Mouse (Mus musculus): ENCODE measurements around the gene Flnc. TPM values are rescaled to one million over a fixed set of nuclear protein-coding genes. Genes with fewer than 3 reads are reported as not detected.
A peak's percentile ranks its signal among the peaks of the same experiment; 100 is the strongest.

Flnc gene
- total RNA-seq, 2 experiments from 2014 or later = 16.5 to 28.3 TPM

DNA sequence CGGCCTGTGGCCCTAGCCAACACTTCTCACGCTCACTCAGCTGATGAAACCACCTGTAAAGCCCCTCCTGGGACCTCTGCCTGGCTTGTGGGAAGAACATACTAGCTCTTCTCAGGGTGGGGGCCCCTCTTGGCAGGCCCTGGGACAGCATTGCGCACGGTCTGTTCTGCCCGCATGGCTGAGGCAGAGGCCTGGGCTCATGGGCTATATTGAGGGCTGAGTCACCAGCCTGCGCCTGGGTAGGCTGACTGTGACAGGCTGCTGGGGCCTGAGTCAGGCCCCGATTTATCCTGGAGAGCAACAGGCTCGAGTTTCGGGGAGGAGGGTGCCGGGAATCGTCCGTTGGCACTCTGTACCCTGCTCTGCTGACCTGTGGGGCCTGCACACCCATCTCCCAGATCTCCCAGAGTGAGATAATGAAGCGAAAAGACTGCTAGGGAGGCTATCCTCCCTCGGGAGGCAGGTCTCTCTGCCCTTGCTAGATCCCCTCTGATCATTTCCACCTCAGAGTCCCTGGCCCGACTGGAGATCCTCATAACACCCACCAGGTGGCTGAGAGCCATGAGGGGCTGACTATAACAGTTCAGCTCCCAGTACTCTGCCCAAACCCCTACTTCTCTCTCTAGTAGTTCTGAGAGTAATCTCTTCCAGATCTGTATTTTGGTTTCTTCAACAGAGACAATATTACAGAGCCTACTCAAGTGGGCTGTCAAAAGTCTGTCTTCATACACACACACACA, 2.2 kb upstream of the Flnc start:
- no peak for DNase-seq (ENCODE audit: low spot score in 2 of 2)

DNA sequence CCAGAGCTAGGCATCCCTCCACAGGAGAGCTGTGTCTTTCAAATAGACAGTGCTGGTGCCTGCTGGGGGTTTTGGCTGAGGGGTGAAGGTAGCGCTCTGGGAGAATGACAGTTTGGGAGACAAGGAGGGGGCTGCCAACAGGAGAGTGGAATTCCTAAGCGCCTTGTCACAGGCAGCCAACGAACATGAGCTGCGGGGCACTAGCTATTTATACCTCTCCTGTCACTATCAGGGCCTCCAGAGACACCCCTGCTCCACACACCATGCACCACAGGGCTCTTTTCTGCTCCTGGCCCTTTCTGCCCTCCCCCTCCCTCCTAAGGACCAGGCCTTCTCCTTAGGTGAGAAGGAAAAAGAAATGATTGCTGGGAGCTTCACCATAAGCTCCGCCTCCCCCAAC, 1.6 kb upstream of the Flnc start:
- no peak for DNase-seq (ENCODE audit: low spot score in 2 of 2)

GRCm38 (mm10) chr6:29432156-29432555, 900 bp upstream of the Flnc start:
- no peak for DNase-seq (ENCODE audit: low spot score in 2 of 2)

DNA sequence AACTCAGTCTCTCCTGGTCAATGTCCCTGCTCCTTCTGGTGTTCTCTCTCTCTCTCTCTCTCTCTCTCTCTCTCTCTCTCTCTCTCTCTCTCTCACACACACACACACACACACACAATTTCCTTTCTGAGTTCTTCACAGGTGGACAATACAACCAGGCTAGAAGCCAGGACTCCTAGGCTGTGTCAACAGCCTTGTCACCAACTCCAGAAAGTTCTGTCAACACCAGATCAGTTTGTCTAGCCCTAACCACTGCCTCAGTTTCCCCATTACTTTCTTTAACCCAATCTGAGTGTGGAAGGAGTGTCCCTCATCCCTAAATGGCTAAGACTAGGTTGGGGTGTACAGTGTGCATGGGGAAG, 399 bp upstream of the Flnc start:
- DNase-seq (ENCODE audit: low spot score in 2 of 2) = no peak

DNA sequence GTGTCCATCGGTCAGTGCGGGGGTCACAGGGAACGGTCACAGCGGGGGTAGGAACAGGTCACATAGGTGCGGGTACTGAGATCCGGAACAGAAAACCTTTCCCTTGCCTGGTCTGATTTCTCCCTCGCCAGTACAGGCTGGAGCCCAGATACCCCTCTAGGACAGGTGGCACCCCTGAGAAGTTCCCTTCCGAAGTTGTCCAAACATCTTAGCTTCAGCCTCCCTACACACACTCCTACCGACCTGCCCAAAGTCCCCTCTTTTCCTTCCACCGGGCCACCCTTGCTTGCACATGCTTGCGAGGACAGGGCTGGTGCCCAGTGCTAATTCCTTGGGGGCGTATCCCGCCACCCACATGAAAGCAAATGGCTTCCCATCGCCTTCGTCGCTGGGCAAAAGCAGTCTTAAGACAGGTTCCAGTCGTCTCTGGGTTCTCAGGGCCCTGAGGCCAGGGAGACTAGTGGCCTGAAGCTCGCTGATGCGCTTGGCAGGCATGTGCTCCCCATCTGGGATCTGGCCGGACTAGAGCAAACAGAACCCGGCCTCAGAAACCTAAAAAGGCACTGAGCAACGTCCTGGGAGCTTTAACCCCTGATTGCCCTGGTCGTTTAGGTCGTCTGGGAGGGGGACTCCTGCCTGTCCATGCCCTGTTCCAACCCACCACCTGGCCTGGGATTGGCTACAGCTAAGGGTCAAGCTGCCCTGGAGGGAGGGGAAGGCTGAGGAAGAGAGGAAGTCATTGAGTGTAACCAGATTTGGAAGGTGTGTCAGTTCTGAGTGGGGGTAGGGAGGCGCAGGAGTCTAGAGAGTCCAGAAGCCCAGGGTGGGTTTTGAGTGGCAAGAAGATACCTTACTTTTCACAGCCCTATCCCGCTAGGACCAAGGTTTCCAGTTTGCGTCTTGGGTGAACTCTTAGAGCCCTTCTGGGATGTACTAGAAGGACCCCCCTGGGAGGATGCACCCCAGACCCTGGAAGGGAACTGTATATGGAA, 1.0 kb downstream of the Flnc start:
- DNase-seq (ENCODE audit: low spot score in 2 of 2) = no peak

DNA sequence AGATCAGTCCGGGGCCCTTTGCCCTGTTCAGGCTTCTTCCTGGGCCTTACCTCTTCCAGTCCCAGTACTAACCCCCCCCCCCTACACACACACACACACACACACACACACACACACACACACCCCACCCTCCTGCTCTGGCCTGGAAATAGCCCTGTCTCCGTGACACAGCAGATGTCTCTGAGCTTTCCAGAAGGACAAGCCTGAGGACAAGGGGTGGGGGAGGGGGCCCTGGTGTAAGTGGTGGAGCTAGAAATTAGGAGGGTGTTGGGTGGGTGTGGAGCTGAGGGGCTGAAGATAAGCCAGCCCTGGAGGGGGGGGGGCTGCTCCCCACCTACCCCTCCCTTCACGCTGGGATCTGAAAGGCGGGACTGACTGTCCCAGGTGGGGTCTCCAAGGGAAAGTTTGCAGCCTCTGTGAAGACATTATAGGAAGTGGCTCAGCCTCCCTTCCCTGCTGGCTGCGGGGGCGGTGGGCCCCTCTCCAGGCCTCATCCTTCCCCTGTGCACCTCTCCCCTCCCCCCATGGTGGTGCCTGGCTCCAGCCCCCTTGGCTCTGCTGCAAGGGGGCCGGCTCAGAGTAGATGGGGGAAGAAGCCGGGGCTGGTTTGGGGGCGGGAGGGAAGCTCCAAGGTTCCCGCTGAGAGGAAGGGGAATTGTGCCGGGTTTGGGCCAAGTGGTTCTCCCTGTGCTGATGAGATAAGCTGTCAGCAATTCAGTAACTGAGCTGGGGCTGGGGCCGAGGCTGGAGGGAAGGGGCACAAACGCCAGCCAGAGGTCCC, 2.0 kb downstream of the Flnc start:
- no peak for DNase-seq (ENCODE audit: low spot score in 2 of 2)

DNA sequence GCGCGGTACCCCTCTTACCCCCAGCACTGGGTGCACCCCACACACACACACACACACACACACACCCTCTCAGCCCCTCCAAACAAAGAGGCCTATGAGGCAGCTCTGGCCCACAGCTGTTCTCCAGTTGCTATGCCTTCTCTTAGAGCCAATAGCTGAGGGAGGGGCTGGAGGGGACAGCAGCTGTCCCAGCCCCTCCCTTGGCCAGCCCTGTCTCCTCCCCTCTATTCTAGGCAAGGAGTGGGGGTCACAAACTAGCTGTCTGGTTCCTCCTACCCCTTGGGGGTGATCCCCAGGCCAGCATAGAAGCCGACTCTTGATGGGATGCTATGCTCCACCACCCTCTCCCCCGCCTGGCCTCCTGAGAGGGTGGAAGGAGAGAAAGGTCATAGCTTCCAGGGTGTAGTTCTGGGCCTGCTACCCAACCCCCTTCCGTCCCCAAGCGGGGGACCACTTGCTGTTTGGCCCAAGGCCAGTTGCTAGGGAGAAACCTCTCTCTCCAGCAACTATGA, 2.9 kb downstream of the Flnc start:
- no peak for DNase-seq (ENCODE audit: low spot score in 2 of 2)

GRCm38 (mm10) chr6:29436461-29436934, 3.4 kb downstream of the Flnc start:
- DNase-seq (ENCODE audit: low spot score in 2 of 2) = no peak

GRCm38 (mm10) chr6:29439251-29439650, 6.2 kb downstream of the Flnc start:
- DNase-seq (ENCODE audit: low spot score in 2 of 2) = no peak

DNA sequence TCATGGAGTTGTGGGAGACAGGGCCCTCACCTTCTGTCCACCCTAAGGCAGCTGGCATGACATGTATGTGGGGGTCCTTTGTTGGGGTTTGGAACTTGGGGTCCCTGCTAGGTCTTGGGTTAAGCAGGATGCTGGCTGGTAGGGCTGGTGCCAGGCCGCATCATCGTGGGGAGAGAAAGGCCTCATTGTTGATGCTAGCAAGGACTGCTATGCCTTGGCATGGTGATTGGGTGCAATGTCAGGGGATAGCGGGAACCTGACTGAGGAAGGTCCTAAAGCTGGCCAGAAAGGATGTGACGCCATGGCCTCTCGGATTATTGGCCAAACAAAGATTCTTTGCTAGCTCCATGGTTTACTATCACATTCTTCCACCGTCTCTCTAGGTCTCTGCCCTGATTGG, 6.7 kb downstream of the Flnc start:
- no peak for DNase-seq (ENCODE audit: low spot score in 2 of 2)

DNA sequence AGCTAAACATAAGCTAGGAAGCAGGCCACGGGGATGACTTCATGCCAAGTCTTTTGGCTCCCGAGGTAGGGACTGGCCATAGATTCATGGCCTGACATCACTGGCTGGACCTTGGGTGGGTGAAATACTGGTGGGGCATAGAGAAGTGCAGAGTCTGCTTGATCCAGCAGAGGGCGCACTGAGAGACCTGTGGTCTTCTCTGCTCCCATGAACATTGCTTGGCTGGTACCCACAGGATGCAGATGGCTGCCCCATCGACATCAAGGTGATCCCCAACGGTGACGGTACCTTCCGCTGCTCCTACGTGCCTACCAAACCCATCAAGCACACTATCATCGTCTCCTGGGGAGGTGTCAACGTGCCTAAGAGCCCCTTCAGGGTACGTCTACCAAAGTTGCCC, 11.7 kb downstream of the Flnc start:
- no peak for DNase-seq (ENCODE audit: low spot score in 2 of 2)

DNA sequence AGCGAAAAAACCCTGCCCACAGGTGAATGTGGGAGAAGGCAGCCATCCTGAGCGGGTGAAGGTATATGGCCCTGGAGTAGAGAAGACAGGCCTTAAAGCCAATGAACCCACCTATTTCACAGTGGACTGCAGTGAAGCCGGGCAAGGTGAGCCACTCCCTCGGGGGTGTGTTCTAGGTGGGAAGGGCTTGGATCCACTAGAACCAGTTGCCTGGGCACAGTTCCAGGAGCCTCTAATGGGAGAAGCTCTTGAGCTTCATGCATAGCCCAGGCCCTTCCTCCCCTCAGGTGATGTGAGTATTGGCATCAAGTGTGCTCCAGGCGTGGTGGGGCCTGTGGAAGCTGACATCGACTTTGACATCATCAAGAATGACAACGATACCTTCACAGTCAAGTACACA, 12.3 kb downstream of the Flnc start:
- no peak for DNase-seq (ENCODE audit: low spot score in 2 of 2)

GRCm38 (mm10) chr6:29449858-29450257, 16.8 kb downstream of the Flnc start:
- no peak for DNase-seq (ENCODE audit: low spot score in 2 of 2)

DNA sequence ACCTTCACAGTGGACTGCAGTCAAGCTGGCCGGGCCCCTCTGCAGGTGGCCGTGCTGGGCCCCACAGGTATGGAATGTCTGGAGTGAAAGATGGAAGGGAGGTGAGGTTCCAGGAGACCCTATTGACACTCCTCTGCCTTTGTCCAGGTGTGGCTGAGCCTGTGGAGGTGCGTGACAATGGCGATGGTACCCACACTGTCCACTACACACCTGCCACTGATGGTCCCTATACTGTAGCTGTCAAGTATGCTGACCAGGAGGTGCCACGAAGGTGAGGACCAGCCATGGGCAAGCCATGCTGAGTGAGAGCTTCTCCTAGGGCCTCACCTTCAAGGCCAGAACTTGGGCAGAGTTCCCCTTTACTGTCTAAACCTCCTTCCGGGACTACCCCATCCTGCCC, 17.6 kb downstream of the Flnc start:
- no peak for DNase-seq (ENCODE audit: low spot score in 2 of 2)

GRCm38 (mm10) chr6:29461502-29461901, 28.4 kb downstream of the Flnc start:
- no peak for DNase-seq (ENCODE audit: low spot score in 2 of 2)

- no peak for DNase-seq (ENCODE audit: low spot score in 2 of 2)
Observed at GRCm38 (mm10) chr6:29463388-29463787, 30.3 kb downstream of the Flnc start.

GRCm38 (mm10) chr6:29467583-29468354, 34.7 kb downstream of the Flnc start, which contains the start of gene Atp6v1f:
Gene Atp6v1f (plus strand): TSS chr6:29467718.
- peak; percentile 75 to 87 for DNase-seq (ENCODE audit: low spot score in 2 of 2)

DNA sequence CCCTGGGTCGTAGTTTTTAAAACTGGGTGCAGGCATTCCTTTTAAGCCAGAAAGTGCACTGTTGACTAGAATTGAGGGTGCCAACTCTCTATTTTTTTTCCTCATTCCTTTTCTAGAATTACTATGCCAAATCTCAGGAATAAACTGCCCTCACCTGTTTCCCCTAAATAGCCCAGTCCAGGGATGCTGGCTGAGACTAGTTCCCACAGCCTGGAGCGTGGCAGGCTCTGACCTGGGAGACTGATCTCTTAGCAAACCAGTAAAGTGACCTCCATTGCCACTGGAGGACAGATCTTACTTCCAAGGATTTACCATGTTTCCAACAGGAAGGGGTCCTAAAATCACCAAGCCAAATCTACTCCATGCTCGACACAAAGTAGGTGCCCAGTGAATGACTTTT, 35.8 kb downstream of the Flnc start:
- no peak for DNase-seq (ENCODE audit: low spot score in 2 of 2)

DNA sequence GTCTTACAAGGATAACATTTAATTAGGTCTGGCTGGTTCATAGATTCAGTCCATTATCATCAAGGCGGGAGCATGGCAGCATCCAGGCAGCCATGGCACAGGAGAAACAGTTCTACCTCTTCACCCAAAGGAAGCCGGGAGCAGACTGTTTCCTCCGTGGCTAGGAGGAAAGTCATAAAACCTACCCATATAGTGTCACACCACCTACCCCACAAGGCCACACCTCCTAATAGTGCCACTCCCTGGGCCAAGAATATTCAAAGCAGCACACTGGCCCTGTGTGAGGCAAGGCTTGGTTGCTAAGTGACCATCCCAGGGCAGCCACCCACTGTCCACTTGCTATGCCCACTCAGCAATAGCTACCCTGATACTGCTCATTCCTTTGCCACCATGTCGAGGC, 38.1 kb downstream of the Flnc start, which contains the start of gene Atp6v1fnb:
Gene Atp6v1fnb, plus strand, starts transcription at position 301 of the 400 bp plus-strand sequence.
- no peak for DNase-seq (ENCODE audit: low spot score in 2 of 2)

Data from adrenal gland, postnatal 4 days (tissue).